Mouse (Mus musculus) testis, adult 10 weeks (tissue): ENCODE results near the gene Olfr1061. TPM values are rescaled to one million over a fixed set of nuclear protein-coding genes. Genes with fewer than 3 reads are reported as not detected.

Experiments used
- polyA plus RNA-seq: library from polyadenylated mRNA; stranded (reverse); fragments of 350-450 nt; fragmentation: Illumina TruSeq; extraction: RNeasy Lipid Tissue Mini Kit (QIAGEN cat#74804); gene quantifications from one replicate; pipeline ENCODE4 v1.2.3, GENCODE M21; 2014; ENCODE audit warnings: low read depth, low replicate concordance

Olfr1061 gene
- not detected for polyA plus RNA-seq

DNA sequence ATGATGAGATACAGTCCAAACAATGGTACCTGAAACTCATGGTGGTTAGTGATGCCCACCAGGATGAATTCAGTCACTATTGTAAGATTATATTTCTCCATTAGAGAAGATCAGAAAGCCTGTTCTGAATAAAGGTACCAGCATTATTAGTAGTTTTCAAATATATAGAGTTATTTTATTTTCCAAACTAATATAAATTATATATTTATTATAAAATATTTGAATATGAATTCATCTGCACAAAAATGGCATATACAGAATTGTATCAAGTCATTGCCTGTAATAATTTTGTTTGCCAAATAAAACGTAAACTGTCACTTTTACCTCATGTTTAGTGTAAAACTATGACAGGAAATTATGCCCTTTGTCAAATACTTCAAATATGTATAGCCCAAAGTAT lies at the start of gene Olfr1061:
Olfr1061 (minus strand) TSS at position 101 of the 400 bp plus-strand sequence.

GRCm38 (mm10) chr2:86456169-86456568 lies 42.3 kb upstream of the Olfr1061 start, which contains the start of gene Olfr1066:
Gene Olfr1066 (minus strand): TSS chr2:86456269.

GRCm38 (mm10) chr2:86450491-86450890 lies 36.6 kb upstream of the Olfr1061 start, which contains the start of gene Olfr1065:
Gene Olfr1065 (minus strand): TSS chr2:86450591.

DNA sequence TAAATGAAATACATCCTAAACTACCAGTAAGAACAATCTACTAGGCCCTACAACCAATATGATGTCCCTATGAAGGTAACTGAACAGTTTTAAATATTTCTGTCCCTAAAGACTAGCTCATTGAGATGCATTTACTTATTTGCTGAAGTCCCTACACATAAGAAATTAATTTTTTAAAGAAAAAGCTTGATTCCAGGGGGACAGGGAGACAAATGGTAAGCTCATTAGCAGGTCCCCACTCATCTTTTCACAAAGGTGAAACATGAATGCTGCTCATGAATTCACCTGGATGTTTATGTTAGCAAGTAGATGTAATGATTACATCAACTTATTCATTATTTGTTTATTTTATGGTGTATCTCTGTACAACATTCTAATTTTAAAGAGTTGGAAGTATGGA lies 12.8 kb upstream of the Olfr1061 start, which contains the start of gene Olfr1062:
Olfr1062 (minus strand) TSS at position 101 of the 400 bp plus-strand sequence.

GRCm38 (mm10) chr2:86388461-86388860 lies 25.4 kb downstream of the Olfr1061 start, which contains the start of gene Olfr1058:
Gene Olfr1058 (minus strand): TSS chr2:86388561.

GRCm38 (mm10) chr2:86378293-86378692 lies 35.6 kb downstream of the Olfr1061 start, which contains the start of gene Olfr1057:
Gene Olfr1057 (minus strand): TSS chr2:86378393.

Other genes with a start within 250 kb of the Olfr1061 start
- gene Olfr1043, start 246.5 kb downstream of the Olfr1061 start, polyA plus RNA-seq = not detected
- not detected for gene Olfr1044, start 236.2 kb downstream of the Olfr1061 start, polyA plus RNA-seq
- gene Olfr52, start 228.4 kb downstream of the Olfr1061 start, polyA plus RNA-seq = not detected
- gene Olfr1045, start 211.0 kb downstream of the Olfr1061 start, polyA plus RNA-seq = not detected
- not detected for gene Olfr1046, start 194.7 kb downstream of the Olfr1061 start, polyA plus RNA-seq
- not detected for gene Olfr1047, start 182.6 kb downstream of the Olfr1061 start, polyA plus RNA-seq
- not detected for gene Olfr1048, start 173.8 kb downstream of the Olfr1061 start, polyA plus RNA-seq
- not detected for gene Olfr1049, start 155.7 kb downstream of the Olfr1061 start, polyA plus RNA-seq
- gene Olfr1051, start 135.0 kb downstream of the Olfr1061 start, polyA plus RNA-seq = not detected
- not detected for gene Olfr1052, start 121.6 kb downstream of the Olfr1061 start, polyA plus RNA-seq
- not detected for gene Olfr1053, start 98.8 kb downstream of the Olfr1061 start, polyA plus RNA-seq
- gene Olfr1054, start 78.6 kb downstream of the Olfr1061 start, polyA plus RNA-seq = not detected
- not detected for gene Olfr1055, start 63.8 kb downstream of the Olfr1061 start, polyA plus RNA-seq
- not detected for gene Olfr1056, start 51.6 kb downstream of the Olfr1061 start, polyA plus RNA-seq
- not detected for gene Olfr1057, start 35.7 kb downstream of the Olfr1061 start, polyA plus RNA-seq
- not detected for gene Olfr1058, start 25.5 kb downstream of the Olfr1061 start, polyA plus RNA-seq
- gene Olfr1062, start 12.7 kb upstream of the Olfr1061 start, polyA plus RNA-seq = not detected
- gene Olfr1065, start 36.5 kb upstream of the Olfr1061 start, polyA plus RNA-seq = not detected
- gene Olfr1066, start 42.2 kb upstream of the Olfr1061 start, polyA plus RNA-seq = not detected
- gene Olfr228, start 73.3 kb upstream of the Olfr1061 start, polyA plus RNA-seq = not detected
- gene Olfr1076, start 94.4 kb upstream of the Olfr1061 start, polyA plus RNA-seq = not detected
- gene Olfr1079, start 128.4 kb upstream of the Olfr1061 start, polyA plus RNA-seq = not detected
- not detected for gene Olfr1080, start 144.2 kb upstream of the Olfr1061 start, polyA plus RNA-seq
- not detected for gene Olfr1082, start 184.9 kb upstream of the Olfr1061 start, polyA plus RNA-seq
- gene Olfr1084, start 225.7 kb upstream of the Olfr1061 start, polyA plus RNA-seq = not detected
- gene Olfr1085, start 248.0 kb upstream of the Olfr1061 start, polyA plus RNA-seq = not detected